Mouse (Mus musculus): ENCODE results near the gene Ces2b. TPM values are rescaled to one million over a fixed set of nuclear protein-coding genes. Genes with fewer than 3 reads are reported as not detected.

The Ces2b gene
- not detected in 2 replicates for polyA plus RNA-seq (2011; ENCODE audit: insufficient read depth, insufficient read length, low read depth, missing spikeins)

- no peaks in the 10 kb centered on the region for H3K36me3 ChIP-seq (ENCODE audit: control insufficient read depth, insufficient read depth, low read length, poor library complexity, severe bottlenecking)
- no peaks in the 10 kb centered on the region for H3K4me1 ChIP-seq (ENCODE audit: control insufficient read depth, insufficient read depth, low read length)
- no peak within 1 kb of the TSS for H3K9ac ChIP-seq (ENCODE audit: low read depth, poor library complexity, severe bottlenecking)
- no peak within 1 kb of the TSS for H3K4me3 ChIP-seq (ENCODE audit: low read depth, low read length)
- peaks cover 3% of the 10 kb centered on the region; the same call in 1 of the 2 replicates for H3K27me3 ChIP-seq (ENCODE audit: control insufficient read depth, insufficient read depth, low read length, poor library complexity, severe bottlenecking)
- H3K9me3 ChIP-seq (replicated peaks; ENCODE audit: control insufficient read depth, insufficient read depth, low read length, poor library complexity, severe bottlenecking): no peaks in the 10 kb centered on the region
- no peak within 1 kb of the TSS for H3K27ac ChIP-seq (ENCODE audit: insufficient read depth, low read length)
- TF ChIP-seq EP300 (IDR thresholded peaks at IDR 0.05; ENCODE audit: insufficient read depth, low read depth, low read length): no peak
Measured at GRCm38 (mm10) chr8:104831440-104831839, at the start of gene Ces2b. Gene Ces2b, plus strand, starts transcription at chr8:104831572.

GRCm38 (mm10) chr8:104787049-104787448 is 44.3 kb upstream of the Ces2b start:
- H3K9ac ChIP-seq (ENCODE audit: low read depth, poor library complexity, severe bottlenecking): no peak overlapping the region
- H3K27me3 ChIP-seq (ENCODE audit: control insufficient read depth, insufficient read depth, low read length, poor library complexity, severe bottlenecking): no peaks in the 10 kb centered on the region; the same call in 1 of the 2 replicates
- H3K36me3 ChIP-seq (ENCODE audit: control insufficient read depth, insufficient read depth, low read length, poor library complexity, severe bottlenecking): no peaks in the 10 kb centered on the region
- no peak for TF ChIP-seq CTCF (IDR thresholded peaks at IDR 0.05; ENCODE audit: low read depth, low read length)
- TF ChIP-seq POLR2A (IDR thresholded peaks at IDR 0.05; ENCODE audit: insufficient read depth, low read length): no peak
- H3K27ac ChIP-seq (ENCODE audit: insufficient read depth, low read length): no peak overlapping the region
- no peaks in the 10 kb centered on the region for H3K4me1 ChIP-seq (ENCODE audit: control insufficient read depth, insufficient read depth, low read length)
- H3K9me3 ChIP-seq (replicated peaks; ENCODE audit: control insufficient read depth, insufficient read depth, low read length, poor library complexity, severe bottlenecking): peaks cover 9% of the 10 kb centered on the region
- no peak overlapping the region for H3K4me3 ChIP-seq (ENCODE audit: low read depth, low read length)

GRCm38 (mm10) chr8:104788929-104789328 is 42.4 kb upstream of the Ces2b start:
- Histone ChIP-seq H3K36me3 (ENCODE audit: control insufficient read depth, insufficient read depth, low read length, poor library complexity, severe bottlenecking) (no peaks in the 10 kb centered on the region), H3K9me3 (replicated peaks; ENCODE audit: control insufficient read depth, insufficient read depth, low read length, poor library complexity, severe bottlenecking) (peaks cover 2% of the 10 kb centered on the region), H3K27ac (ENCODE audit: insufficient read depth, low read length) (no peak overlapping the region), H3K27me3 (ENCODE audit: control insufficient read depth, insufficient read depth, low read length, poor library complexity, severe bottlenecking) (no peaks in the 10 kb centered on the region; the same call in 1 of the 2 replicates), H3K4me3 (ENCODE audit: low read depth, low read length) (no peak overlapping the region), H3K9ac (ENCODE audit: low read depth, poor library complexity, severe bottlenecking) (no peak overlapping the region), H3K4me1 (ENCODE audit: control insufficient read depth, insufficient read depth, low read length) (no peaks in the 10 kb centered on the region)
- TF ChIP-seq EP300 (IDR thresholded peaks at IDR 0.05; ENCODE audit: insufficient read depth, low read depth, low read length): no peak
- no peak for TF ChIP-seq CTCF (IDR thresholded peaks at IDR 0.05; ENCODE audit: low read depth, low read length)
- no peak for TF ChIP-seq POLR2A (IDR thresholded peaks at IDR 0.05; ENCODE audit: insufficient read depth, low read length)

- Histone ChIP-seq H3K27ac (ENCODE audit: insufficient read depth, low read length) (no peak overlapping the region), H3K27me3 (ENCODE audit: control insufficient read depth, insufficient read depth, low read length, poor library complexity, severe bottlenecking) (no peaks in the 10 kb centered on the region; the same call in 1 of the 2 replicates), H3K4me1 (ENCODE audit: control insufficient read depth, insufficient read depth, low read length) (no peaks in the 10 kb centered on the region), H3K9ac (ENCODE audit: low read depth, poor library complexity, severe bottlenecking) (no peak overlapping the region), H3K9me3 (replicated peaks; ENCODE audit: control insufficient read depth, insufficient read depth, low read length, poor library complexity, severe bottlenecking) (no peaks in the 10 kb centered on the region), H3K36me3 (ENCODE audit: control insufficient read depth, insufficient read depth, low read length, poor library complexity, severe bottlenecking) (no peaks in the 10 kb centered on the region), H3K4me3 (ENCODE audit: low read depth, low read length) (no peak overlapping the region)
- no peak for TF ChIP-seq CTCF (IDR thresholded peaks at IDR 0.05; ENCODE audit: low read depth, low read length)
- no peak for TF ChIP-seq POLR2A (IDR thresholded peaks at IDR 0.05; ENCODE audit: insufficient read depth, low read length)
- TF ChIP-seq EP300 (IDR thresholded peaks at IDR 0.05; ENCODE audit: insufficient read depth, low read depth, low read length): no peak
Measured at GRCm38 (mm10) chr8:104789886-104790680, 41.3 kb upstream of the Ces2b start.

- no peaks in the 10 kb centered on the region for H3K9me3 ChIP-seq (replicated peaks; ENCODE audit: control insufficient read depth, insufficient read depth, low read length, poor library complexity, severe bottlenecking)
- H3K36me3 ChIP-seq (ENCODE audit: control insufficient read depth, insufficient read depth, low read length, poor library complexity, severe bottlenecking): no peaks in the 10 kb centered on the region
- no peak overlapping the region for H3K27ac ChIP-seq (ENCODE audit: insufficient read depth, low read length)
- no peaks in the 10 kb centered on the region for H3K4me1 ChIP-seq (ENCODE audit: control insufficient read depth, insufficient read depth, low read length)
- no peaks in the 10 kb centered on the region for H3K27me3 ChIP-seq (ENCODE audit: control insufficient read depth, insufficient read depth, low read length, poor library complexity, severe bottlenecking)
- no peak overlapping the region for H3K4me3 ChIP-seq (ENCODE audit: low read depth, low read length)
- H3K9ac ChIP-seq (ENCODE audit: low read depth, poor library complexity, severe bottlenecking): no peak overlapping the region
- no peak for TF ChIP-seq CTCF (IDR thresholded peaks at IDR 0.05; ENCODE audit: low read depth, low read length)
- no peak for TF ChIP-seq POLR2A (IDR thresholded peaks at IDR 0.05; ENCODE audit: insufficient read depth, low read length)
- no peak for TF ChIP-seq EP300 (IDR thresholded peaks at IDR 0.05; ENCODE audit: insufficient read depth, low read depth, low read length)
Measured at GRCm38 (mm10) chr8:104799385-104799784, 32.0 kb upstream of the Ces2b start.

- no peaks in the 10 kb centered on the region for H3K36me3 ChIP-seq (ENCODE audit: control insufficient read depth, insufficient read depth, low read length, poor library complexity, severe bottlenecking)
- no peak overlapping the region for H3K27ac ChIP-seq (ENCODE audit: insufficient read depth, low read length)
- TF ChIP-seq POLR2A (IDR thresholded peaks at IDR 0.05; ENCODE audit: insufficient read depth, low read length) (no peak), EP300 (IDR thresholded peaks at IDR 0.05; ENCODE audit: insufficient read depth, low read depth, low read length) (no peak), CTCF (IDR thresholded peaks at IDR 0.05; ENCODE audit: low read depth, low read length) (no peak)
- H3K9ac ChIP-seq (ENCODE audit: low read depth, poor library complexity, severe bottlenecking): no peak overlapping the region
- H3K9me3 ChIP-seq (replicated peaks; ENCODE audit: control insufficient read depth, insufficient read depth, low read length, poor library complexity, severe bottlenecking): no peaks in the 10 kb centered on the region
- H3K27me3 ChIP-seq (ENCODE audit: control insufficient read depth, insufficient read depth, low read length, poor library complexity, severe bottlenecking): no peaks in the 10 kb centered on the region
- no peak overlapping the region for H3K4me3 ChIP-seq (ENCODE audit: low read depth, low read length)
- no peaks in the 10 kb centered on the region for H3K4me1 ChIP-seq (ENCODE audit: control insufficient read depth, insufficient read depth, low read length)
Measured at GRCm38 (mm10) chr8:104806127-104806526, 25.2 kb upstream of the Ces2b start.

Measured in ES-Bruce4 (cell line).